Mouse (Mus musculus) MEL-GATA-1-ER (cell line): Measurements from ENCODE around the gene Tmem106c.
A peak's percentile ranks its signal among the peaks of the same experiment; 100 is the strongest.

ENCODE experiments used
- DNase-seq: peaks from one replicate; pipeline ENCODE4 v3.0.0-alpha.2; 2012; ENCODE audit warnings: low read depth; ENCODE audit errors: extremely low read depth

Gene Tmem106c

DNA sequence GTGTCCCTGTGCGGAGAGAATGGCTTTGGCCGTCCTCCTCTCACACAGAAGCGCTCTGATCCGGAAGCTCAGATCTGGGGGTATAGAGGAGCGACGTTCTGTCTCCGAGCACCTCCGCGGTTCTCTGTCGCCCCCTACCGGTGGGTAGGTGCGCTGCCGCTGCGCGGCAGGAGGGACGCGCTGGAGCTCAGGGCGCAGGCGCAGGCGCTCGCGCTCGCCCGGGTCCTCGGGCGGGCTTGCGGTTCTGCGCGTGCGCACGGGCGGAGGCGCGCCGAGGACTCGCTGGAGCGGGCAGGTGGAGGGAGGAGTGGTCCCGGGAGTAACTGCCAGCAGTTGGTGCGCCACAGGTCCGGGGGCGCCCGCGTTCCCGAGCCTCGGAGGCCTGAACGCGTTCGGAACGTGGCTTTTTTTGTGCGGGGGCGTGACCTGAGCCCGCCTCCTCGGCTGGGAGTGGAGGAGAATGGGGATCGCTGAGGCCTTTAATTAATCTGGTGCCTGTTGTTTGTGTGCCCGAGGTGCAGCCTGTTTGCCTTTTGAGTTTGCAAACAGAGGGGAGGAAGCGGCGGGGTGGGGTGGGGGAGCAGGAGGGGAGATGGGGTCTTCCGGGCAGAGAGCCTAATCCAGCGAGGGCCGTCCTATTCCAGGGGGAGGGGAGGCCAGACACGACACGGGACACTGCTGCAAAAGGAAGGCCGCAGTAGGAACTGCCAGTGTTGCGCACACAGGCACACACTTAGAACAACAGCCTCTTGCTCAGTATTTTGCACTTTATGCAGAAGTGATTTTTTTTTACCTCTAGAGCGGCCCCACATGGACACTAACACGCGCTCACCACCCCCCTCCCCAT is at the start of gene Tmem106c:
Tmem106c (plus strand) TSS at position 212 of the 847 bp plus-strand sequence.
- DNase-seq: peak; percentile 93

DNA sequence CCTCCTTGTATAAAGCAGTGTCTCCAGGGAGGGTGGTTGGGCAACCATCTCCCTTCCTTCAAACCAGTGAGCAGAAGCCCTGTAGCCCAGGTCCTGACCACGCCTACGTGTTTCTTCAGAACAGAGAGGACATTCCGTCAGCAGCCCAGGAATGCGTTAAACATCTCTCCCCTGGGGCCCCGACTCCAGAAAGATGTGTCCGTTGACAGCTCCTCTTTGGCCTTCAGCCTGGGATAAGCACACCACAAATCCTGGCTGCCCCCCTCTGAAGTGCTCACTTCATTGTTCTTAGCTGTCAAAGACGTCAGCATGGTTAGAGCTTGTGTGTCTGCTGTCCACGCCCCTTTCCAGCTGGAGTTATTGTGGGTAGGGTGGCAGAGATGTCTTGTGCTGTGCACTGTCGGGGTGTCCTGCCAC is 49.7 kb upstream of the Tmem106c start:
- no peak for DNase-seq

DNA sequence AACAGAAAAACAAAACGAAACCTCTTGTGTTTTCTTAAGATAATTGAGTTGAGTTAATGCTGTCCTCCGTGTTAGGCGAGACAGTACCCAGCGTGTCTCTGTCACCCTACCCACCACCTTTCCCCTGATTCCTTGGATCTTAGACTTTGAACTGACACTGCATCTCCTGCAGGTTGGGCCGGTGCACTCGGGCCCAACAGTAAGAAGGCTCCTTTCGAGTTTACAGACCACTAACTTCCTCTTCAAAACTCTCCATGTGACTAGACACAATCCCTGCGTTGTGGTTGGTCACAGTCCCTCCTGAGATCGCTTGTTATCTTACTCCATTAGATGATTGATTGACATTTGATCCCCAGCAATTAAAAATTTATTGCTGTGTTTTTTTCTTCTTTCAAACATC is 46.0 kb upstream of the Tmem106c start:
- no peak for DNase-seq

DNA sequence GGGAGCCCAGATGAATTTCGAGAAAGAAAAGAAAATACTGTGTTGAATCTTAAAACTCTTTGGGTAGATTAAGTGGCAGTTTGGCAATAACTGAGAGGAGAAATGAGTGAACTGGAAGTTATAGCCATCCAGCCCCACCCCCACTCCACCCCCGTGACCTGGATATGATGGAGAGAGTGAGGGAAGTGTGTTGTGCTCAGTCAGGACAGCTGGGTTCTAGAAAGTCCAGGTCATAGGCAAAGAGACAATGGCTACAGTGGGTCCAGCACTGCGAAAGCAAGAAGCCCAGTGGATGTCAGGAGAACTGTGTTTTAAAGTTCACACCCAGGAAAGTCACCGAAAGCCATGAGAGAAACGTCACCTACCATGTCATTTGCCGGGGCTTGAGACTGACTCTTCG is 44.8 kb upstream of the Tmem106c start:
- DNase-seq: no peak

DNA sequence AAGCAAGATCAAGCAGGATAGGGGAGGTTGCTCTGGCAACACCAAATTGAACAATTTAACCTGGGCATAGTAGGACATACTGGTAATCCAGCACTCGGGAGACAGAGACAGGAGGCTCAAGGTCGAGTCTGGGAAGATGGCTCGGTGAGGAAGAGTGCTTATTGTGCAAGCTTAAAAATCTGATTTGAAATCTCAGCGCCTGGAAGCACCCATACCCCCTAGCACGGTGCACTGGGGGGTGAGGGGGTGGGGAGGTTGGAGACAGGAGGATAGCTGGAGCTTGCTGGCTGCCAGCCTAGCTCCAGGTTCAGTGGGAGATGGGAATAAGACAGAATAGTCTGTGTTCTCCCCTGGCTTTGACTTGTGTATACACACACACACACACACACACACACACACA is 43.7 kb upstream of the Tmem106c start:
- DNase-seq: no peak

DNA sequence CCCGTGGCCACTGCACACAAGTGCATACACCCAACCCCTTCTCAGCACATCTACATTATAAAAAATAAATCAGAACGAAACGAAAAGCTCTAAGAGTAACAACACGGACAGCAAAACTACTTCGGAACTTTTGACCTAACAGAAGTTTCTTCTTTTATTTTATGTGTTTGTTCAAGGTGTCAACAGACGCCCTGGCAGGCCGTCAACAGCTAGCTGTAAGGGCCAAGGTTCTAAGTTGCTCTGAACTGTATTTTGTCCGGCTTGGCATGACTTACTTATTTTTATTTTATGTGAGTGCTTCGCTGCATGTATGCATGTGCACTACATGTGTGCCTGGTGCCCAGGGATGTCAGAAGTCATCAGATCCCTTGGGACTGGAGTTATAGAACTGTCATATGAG is 42.2 kb upstream of the Tmem106c start:
- no peak for DNase-seq

DNA sequence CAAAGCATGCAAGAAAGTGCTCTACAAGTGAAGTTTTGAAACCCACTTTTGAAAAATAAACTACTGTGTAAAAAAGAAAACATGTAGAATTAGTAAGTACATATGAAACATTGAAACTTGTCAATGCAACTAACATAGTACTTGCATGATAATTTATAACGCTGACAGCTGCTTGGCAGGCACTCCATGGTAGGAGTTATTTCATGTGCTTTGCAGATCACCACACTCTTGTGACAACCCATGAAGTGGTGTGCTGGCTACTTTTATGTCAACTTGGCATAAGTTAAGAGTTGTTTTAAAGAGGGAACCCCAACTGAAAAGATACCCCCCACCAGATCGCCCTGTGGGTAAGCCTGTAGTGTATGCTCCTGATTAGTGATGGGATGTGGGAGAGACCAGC is 41.6 kb upstream of the Tmem106c start:
- DNase-seq: no peak

DNA sequence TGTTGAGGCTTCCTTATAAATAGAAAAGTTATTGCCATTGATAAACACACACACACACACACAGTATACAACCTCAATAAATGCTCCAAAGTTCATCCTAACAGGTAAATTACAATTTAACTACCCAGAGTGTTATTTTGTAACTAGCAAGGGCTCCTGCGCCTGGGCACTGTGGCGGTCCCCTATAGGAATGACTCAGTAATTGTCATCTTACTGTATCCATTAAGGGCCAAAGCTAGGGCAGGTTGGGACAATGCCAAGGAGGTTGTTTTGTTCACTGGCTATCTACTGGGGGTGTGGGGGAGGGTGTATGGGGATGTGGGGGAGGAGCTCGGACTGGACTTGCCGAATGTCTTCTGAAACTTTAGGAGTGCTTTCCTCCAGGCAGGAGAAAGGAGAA is 37.0 kb upstream of the Tmem106c start:
- DNase-seq: no peak

DNA sequence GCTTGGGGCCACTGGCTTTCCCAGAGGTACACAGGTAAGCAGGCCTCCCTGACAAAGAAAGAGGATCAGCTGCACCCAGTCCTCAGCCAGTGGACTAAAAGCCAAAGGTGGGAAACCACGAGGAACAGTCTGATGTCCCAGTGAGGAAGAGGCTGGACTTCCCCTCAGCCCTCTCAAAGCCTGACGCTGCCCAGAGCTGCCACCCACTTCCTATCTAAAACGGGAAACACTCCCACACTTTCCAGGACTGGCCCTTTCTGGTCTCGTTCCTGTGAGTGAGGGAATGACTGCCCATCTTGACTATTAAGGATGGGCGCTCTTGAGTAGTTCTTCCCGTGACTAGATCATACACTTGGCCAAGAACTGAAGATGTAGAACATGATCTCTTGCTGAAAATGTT is 36.2 kb upstream of the Tmem106c start:
- no peak for DNase-seq

DNA sequence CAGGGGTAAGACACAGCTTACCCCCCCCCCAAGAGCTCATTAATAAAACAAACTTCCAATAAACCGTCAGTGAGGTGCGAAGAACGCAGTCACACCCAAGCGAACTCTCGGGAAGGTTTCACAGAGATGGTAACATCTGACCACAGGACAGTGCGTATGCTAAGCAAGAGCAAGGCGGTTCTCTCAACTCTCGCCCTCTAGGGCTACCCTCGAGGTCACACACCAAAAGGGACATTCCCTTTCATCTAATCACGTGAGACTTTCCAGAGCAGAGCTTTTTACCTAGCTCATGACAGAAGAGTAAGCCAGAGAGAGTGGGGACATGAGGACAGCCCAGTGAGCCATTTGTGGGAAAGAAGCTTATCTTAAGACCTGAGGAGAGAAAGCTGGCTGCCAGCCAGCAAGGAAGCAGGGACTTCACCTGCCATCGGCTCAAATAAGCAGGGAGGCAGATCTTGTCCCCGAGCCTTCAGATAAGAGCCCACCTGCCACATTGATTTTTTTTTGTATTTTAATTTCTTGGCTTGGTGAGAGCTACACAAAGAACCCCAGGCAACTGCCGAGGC is 34.7 kb upstream of the Tmem106c start:
- DNase-seq: no peak

DNA sequence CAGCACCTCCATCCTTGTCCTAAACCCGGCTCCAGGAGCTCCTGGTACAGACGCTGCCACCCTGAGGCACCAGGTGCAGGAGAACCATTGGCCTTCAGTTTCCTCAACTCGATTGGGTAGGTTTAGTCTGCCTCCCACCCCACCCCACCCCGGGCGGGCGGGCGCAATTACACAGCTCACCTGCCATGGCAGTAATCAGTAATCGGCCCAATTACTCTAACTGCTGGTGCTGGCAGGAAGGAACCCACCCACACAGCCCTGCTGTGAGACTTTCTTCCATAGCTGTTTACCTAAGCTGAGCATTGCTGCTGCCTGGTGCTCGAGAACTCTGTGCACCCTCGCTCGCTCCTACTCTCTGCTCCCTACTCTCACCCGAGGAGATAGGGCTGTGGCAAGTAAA is 31.6 kb upstream of the Tmem106c start:
- DNase-seq: no peak

DNA sequence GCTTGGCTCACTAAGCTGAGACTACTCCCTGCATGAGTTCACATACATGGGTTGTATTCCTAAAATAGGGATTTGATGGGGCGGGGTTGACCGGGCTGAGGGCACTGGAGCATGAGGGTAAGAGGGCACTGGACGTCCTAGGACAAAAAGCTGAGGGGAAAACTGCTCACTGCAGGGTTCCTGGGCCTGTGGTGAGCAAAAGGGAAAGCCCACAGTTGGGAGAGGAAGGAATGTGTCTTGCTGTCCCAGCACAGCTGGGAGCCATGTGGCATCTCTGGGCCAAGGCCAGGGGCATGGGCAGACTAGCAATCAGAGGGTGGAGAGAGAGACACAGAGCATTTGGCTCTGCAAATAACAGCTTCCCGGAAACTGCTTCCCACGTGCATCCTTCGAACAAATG is 25.4 kb upstream of the Tmem106c start:
- DNase-seq: no peak

DNA sequence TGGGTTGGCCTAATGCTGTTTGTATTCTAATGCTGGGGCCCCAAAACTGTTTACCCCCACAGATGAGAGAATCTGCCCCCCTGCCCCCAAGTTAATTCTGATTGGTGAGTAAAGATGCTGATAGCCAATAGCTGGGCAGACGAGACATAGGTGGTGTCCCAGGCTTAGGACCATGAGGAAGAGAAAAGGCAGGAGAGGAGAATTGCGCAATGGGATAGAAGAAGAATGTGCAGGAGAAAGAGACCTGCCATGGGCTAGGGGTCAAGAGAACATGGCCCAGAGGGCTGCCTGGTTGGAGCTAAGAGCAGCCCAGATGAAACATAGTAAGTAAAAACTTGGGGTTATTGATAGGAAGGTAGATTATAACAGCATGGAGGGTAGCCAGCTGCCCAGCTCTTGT is 23.9 kb upstream of the Tmem106c start:
- no peak for DNase-seq

DNA sequence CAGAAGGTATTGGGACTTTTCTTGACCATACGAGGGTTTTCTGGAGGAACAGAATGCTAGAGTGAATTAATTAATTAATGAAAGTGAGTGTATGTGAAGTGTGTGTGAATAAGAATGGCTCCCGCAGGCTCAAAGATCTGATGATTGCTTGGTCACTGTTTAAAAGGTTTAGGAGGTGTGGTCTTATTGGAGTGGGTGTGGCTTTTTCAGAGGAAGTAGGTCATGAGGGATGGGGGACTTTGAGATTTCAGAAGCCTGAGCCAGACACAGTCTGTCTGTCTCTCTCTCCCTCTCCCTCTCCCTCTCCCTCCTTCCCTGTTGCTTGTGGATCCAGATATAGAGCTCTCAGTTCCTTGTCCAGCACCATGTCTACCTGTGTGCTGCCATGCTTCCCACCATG is 22.7 kb upstream of the Tmem106c start:
- DNase-seq: no peak

DNA sequence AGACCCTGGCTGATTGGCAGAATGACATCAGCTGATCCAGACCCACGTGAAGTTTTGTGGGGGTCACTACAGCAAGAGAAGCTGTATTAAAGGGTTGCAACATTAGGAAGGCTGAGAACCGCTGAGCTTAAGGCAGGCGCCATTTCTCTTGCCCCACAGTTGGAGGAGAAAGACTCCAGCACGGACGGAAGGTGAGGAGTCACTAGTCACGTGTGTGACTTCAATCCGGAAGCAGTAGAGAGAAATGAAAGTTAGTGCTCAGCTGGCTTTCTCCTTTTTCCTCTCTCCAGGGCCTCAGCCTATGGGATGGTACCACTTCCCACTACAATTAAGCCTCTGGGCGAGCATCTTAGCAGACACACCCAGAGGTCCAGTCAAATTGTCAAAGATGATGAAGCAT is 21.5 kb upstream of the Tmem106c start:
- DNase-seq: no peak

DNA sequence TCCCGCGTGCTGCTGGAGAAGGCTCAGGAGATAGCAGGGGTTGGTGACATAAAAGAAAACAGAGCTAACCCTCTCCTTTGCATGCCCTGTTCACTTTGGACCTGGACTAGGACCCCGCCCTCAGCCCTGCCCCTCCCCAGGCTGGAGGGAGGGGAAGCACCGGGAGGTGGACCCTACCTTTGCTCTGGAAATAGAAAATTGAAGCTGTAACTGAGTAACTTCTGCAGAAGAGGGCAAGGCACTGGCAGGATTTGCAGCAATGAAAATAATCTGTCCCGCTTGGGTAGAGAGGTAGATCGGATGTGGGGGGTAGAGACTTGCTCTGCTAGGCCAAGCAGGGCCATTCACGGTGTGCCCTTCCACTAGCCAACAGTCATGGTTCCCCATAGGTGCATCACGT is 20.6 kb upstream of the Tmem106c start:
- no peak for DNase-seq

DNA sequence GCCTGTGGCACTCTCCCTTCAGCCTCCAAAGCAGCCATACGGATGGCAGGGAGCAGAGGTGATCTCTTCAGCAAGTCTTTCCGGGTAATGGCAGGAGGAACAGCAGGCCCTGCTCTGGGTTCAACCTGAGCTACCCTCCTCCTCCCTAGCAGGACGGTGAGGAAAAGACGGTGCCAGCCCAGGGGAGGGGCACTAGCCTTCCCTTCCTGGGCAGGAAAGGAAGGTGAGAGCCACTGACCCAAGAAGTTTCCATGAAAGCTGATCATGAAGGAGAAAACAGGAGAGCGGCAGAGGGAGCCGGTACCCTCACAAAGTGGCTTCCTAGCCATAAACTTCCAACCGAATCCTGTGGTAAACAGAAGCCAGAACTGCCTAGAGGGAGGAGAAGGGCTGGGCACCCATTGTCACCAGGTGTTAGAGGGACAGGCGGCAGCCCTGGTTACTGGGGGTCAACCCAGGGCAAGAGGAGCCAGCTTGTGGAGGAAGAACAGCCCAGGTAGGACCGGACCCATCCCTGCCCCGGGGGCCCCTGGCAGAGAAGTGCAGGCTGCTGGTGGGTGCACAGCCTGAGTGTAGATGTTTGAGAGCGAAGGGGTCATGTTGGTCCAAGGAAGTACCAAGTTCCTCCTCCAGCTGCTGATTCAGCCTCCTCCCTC is 19.0 kb upstream of the Tmem106c start:
- no peak for DNase-seq

DNA sequence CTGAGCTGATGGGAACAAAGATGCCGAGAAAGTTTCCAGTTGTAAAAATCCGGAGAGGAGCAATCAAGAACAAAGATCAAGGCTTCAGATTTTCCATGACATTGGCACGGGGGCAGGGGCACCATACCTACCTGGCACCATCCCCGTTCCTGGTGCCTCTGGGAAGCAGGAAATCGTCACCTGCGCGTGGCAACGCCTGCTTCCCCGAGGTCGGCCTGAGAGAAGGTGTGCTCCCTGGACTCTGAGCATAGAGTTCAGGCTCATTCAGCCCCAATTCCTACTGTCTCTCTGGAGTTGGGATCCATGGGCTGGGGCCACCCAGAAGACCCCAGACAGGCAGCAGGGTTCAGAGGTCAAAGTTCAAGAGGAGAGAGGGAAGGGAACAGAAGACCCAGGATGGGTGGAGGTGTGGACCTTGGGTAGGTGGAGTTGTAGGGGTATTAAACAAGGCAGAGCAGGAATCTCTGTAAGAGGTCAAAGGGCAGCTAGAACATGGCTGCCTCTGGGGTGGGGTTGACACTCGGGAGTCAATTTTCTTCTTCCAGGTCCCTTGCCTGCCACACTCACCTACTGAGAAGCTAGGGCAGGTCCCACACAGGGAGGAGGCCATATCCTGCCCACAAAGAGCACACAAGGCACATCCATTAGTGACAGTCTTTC is 18.2 kb upstream of the Tmem106c start:
- no peak for DNase-seq

DNA sequence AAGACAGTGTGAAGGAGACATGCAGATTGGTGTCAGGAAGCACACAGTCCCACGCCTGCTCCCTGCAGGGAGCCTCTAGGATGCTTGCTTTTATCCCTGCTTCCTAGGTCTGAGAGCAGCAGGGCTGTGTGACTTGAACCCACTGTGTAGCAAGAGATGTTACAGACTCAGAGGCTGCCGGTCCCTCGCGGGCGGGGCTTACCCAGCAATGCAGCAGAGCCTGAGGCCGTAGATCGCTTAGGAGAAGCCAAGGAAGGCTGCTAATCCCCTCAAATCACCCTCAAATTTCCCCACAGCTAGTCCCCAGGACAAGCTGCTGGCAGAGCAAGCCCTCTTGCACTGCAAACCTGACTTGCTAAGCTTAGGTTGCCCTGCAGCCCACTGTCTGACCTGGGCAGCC is 15.3 kb upstream of the Tmem106c start:
- DNase-seq: no peak

DNA sequence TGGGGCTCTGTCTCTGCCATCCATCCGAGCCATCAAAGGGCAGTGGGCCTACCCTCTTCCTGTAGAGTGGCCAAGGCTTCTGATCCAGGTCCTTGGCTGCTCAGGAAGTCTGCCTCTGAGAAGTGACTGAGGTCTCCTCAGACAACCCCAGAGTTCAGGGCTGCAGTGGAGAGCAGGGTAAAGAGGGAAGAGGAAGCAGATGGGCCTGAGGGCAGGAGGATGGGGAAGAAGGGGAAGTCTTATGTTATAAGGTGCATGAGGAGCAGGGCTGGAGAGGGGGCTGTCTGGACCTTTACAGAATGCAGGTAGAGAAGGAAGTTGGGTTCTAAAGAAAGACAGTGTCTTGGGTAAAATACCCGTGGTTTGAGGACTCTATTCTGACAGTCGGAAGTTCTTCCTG is 14.3 kb upstream of the Tmem106c start:
- peak; percentile 30 for DNase-seq

DNA sequence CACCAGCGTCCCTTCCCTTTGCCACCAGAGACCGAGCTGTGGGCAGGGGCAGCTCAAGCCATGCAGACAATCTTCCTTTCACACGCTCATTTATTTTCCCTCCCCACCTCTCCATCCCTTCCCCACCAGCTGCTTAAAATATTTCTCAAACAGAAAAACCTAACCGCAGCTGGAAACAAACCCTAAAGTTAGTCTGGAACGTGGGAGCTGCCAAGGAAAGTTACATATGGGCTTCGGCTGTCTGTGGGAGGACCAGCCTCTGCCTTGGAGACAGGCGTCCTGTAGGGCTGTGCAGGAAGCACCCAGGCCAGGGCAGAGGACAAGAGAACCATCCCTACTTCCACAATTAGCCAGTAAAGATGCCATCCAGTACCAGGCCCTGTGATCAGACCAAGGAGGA is 13.8 kb upstream of the Tmem106c start:
- no peak for DNase-seq
